Mouse (Mus musculus) hindbrain, embryonic 14.5 days (tissue): ENCODE measurements around the gene Ptpn14. TPM values are rescaled to one million over a fixed set of nuclear protein-coding genes. Genes with fewer than 3 reads are reported as not detected.

Source experiments
- ATAC-seq: fragments of 200-750 bp; cut with Nextera tagmentation; 2 replicates; pipeline ENCODE4 v1.8.0; 2017; ENCODE audit warnings: moderate number of reproducible peaks, mild to moderate bottlenecking, moderate TSS enrichment, moderate library complexity; ENCODE audit not compliant: low FRiP score
- DNase-seq: peaks from one replicate; pipeline ENCODE4 v3.0.0-alpha.2; 2015; ENCODE audit warnings: low spot score
- H3K27ac ChIP-seq: fragments of 300-500 bp; sonication (generic); 2 replicates; pipeline ENCODE4 v1.5.1; 2014; ENCODE audit warnings: mild to moderate bottlenecking, moderate library complexity
- H3K27me3 ChIP-seq: fragments of 300-500 bp; sonication (generic); 2 replicates; pipeline ENCODE4 v1.6.1; 2014; ENCODE audit warnings: mild to moderate bottlenecking, low read length, mixed read lengths; ENCODE audit not compliant: control insufficient read depth, insufficient read depth
- H3K36me3 ChIP-seq: fragments of 300-500 bp; sonication (generic); replicated peaks from 2 replicates; pipeline ENCODE4 v1.6.1; 2014; ENCODE audit not compliant: control insufficient read depth, insufficient read depth
- H3K4me1 ChIP-seq: fragments of 300-500 bp; sonication (generic); replicated peaks from 2 replicates; pipeline ENCODE4 v1.6.1; 2014; ENCODE audit warnings: antibody characterized with exemption, low read length, mixed read lengths; ENCODE audit not compliant: control insufficient read depth, insufficient read depth
- H3K4me2 ChIP-seq: fragments of 300-500 bp; sonication (generic); replicated peaks from 2 replicates; pipeline ENCODE4 v1.6.1; 2014; ENCODE audit warnings: mild to moderate bottlenecking, moderate library complexity
- H3K4me3 ChIP-seq: fragments of 300-500 bp; sonication (generic); replicated peaks from 2 replicates; pipeline ENCODE4 v1.5.1; 2014; ENCODE audit warnings: mild to moderate bottlenecking, low read length
- H3K9ac ChIP-seq: fragments of 300-500 bp; sonication (generic); 2 replicates; pipeline ENCODE4 v1.6.1; 2014
- H3K9me3 ChIP-seq: fragments of 300-500 bp; sonication (generic); 2 replicates; pipeline ENCODE4 v1.6.1; 2016; ENCODE audit warnings: low read length; ENCODE audit not compliant: control insufficient read depth
- WGBS: fragments of 180-500 bp; shearing (Covaris S2); extraction: QIAGEN DNeasy Blood & Tissue Kit; methylation state at CpG from one replicate; pipeline ENCODE4 v1.1.7; 2014; 5-methylcytosine and 5-hydroxymethylcytosine counted together
- polyA plus RNA-seq: library from polyadenylated mRNA; unstranded; fragments of >200 nt; fragmentation: Nextera tagmentation; extraction: Ambion mirVana; gene quantifications from 2 replicates; pipeline ENCODE4 v1.2.1, GENCODE M21; 2014

The Ptpn14 gene
- polyA plus RNA-seq, 1 experiment from 2014 or later, result 2.6 TPM

- no peak overlapping the region for H3K4me2 ChIP-seq
- DNase-seq, result no peak
- no peaks in the 10 kb centered on the region for H3K27me3 ChIP-seq
- WGBS, result 84% methylated on average over 17 of the region's 17 CpGs
- no peak for ATAC-seq
- no peak overlapping the region for H3K4me3 ChIP-seq
- no peak overlapping the region for H3K9ac ChIP-seq
- no peaks in the 10 kb centered on the region for H3K36me3 ChIP-seq
- no peak overlapping the region for H3K27ac ChIP-seq
- H3K4me1 ChIP-seq, result peaks cover 9% of the 10 kb centered on the region
- no peaks in the 10 kb centered on the region for H3K9me3 ChIP-seq
These were observed 132.3 kb downstream of the Ptpn14 start for GRCm38 (mm10) chr1:189860112-189860941.

DNA sequence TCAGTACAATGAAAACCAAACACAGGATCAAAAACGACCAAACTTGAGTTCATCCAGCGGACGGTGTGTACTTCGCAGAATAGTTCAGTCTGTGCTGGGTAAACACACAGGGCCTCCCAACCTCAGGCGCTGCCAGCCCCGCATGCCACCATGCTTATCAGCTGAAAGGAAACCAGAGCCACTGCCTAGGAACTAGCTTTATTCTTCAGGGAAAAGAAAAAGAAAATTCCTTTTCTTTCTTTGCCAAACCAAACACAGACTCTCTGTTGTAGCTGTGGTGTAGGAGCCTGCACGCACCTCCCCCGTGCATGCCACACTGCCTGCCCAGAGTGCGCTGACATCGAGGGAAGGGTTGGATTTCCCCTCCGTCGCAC lies 132.9 kb downstream of the Ptpn14 start:
- ATAC-seq, result no peak
- H3K27ac ChIP-seq, result no peak overlapping the region
- 73% methylated on average over 12 of the region's 12 CpGs for WGBS

GRCm38 (mm10) chr1:189863727-189864126 lies 135.7 kb downstream of the Ptpn14 start:
- ATAC-seq, result no peak
- Histone ChIP-seq H3K36me3 (no peaks in the 10 kb centered on the region), H3K9ac (no peak overlapping the region), H3K4me2 (no peak overlapping the region), H3K27ac (no peak overlapping the region), H3K9me3 (no peaks in the 10 kb centered on the region), H3K4me3 (no peak overlapping the region), H3K27me3 (no peaks in the 10 kb centered on the region), H3K4me1 (peaks cover 10% of the 10 kb centered on the region)
- 96% methylated on average over 3 of the region's 3 CpGs for WGBS
- no peak for DNase-seq

More for the DNA sequence above, 132.9 kb downstream of the Ptpn14 start:
- Histone ChIP-seq H3K4me1 (peaks cover 14% of the 10 kb centered on the region), H3K4me3 (no peak overlapping the region), H3K36me3 (no peaks in the 10 kb centered on the region), H3K9me3 (no peaks in the 10 kb centered on the region), H3K27me3 (no peaks in the 10 kb centered on the region), H3K9ac (no peak overlapping the region), H3K4me2 (no peak overlapping the region)
- DNase-seq, result no peak

GRCm38 (mm10) chr1:189864301-189864700 lies 136.2 kb downstream of the Ptpn14 start:
- ATAC-seq, result no peak
- H3K9me3 ChIP-seq, result no peaks in the 10 kb centered on the region
- H3K36me3 ChIP-seq, result no peaks in the 10 kb centered on the region
- no peak for DNase-seq
- no peak overlapping the region for H3K4me3 ChIP-seq
- H3K4me1 ChIP-seq, result peaks cover 10% of the 10 kb centered on the region
- H3K4me2 ChIP-seq, result no peak overlapping the region
- no peak overlapping the region; the same call in 1 of the 2 replicates for H3K27ac ChIP-seq
- H3K27me3 ChIP-seq, result no peaks in the 10 kb centered on the region
- no peak overlapping the region for H3K9ac ChIP-seq
- WGBS, result 66% methylated on average over 9 of the region's 9 CpGs

GRCm38 (mm10) chr1:189864846-189865560 lies 136.9 kb downstream of the Ptpn14 start:
- no peaks in the 10 kb centered on the region for H3K36me3 ChIP-seq
- peak; percentile 64; the same call in 1 of the 2 replicates for ATAC-seq
- no peak overlapping the region for H3K4me3 ChIP-seq
- WGBS, result 47% methylated on average over 15 of the region's 15 CpGs
- H3K27ac ChIP-seq, result no peak overlapping the region; the same call in 1 of the 2 replicates
- H3K9ac ChIP-seq, result no peak overlapping the region
- H3K27me3 ChIP-seq, result no peaks in the 10 kb centered on the region
- peaks cover 10% of the 10 kb centered on the region for H3K4me1 ChIP-seq
- H3K4me2 ChIP-seq, result no peak overlapping the region
- peak; percentile 51 for DNase-seq
- no peaks in the 10 kb centered on the region for H3K9me3 ChIP-seq

DNA sequence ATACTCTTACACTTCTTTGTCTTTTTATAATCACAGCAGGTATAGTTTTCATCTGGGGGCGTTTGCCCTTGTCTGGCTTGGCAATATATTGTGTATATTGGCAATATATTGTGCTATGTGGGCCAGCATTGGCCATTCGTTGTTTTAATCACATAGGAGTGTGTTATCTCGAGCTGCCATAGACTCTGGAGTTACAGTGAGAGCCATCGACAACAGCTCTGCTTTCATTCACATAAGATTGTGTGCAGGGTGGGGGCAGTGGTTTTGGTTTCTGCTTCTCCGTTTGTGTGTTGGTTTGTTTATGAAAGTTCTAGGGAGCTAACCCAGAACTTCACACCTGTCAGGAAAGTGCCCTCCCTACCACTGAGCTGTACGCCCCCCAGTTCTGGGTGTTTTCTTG lies 138.6 kb downstream of the Ptpn14 start:
- Histone ChIP-seq H3K9ac (no peak overlapping the region), H3K27ac (no peak overlapping the region)

GRCm38 (mm10) chr1:189867034-189867433 lies 139.0 kb downstream of the Ptpn14 start:
- no peak overlapping the region for H3K4me3 ChIP-seq
- H3K27me3 ChIP-seq, result no peaks in the 10 kb centered on the region
- no peak for ATAC-seq
- H3K4me1 ChIP-seq, result peaks cover 17% of the 10 kb centered on the region
- 82% methylated on average over 5 of the region's 5 CpGs for WGBS
- no peak overlapping the region for H3K4me2 ChIP-seq
- H3K27ac ChIP-seq, result no peak overlapping the region
- DNase-seq, result no peak
- no peaks in the 10 kb centered on the region for H3K36me3 ChIP-seq
- no peak overlapping the region for H3K9ac ChIP-seq
- H3K9me3 ChIP-seq, result no peaks in the 10 kb centered on the region

More for the DNA sequence above, 138.6 kb downstream of the Ptpn14 start:
- Histone ChIP-seq H3K9me3 (no peaks in the 10 kb centered on the region), H3K36me3 (no peaks in the 10 kb centered on the region), H3K4me3 (no peak overlapping the region), H3K4me1 (peaks cover 14% of the 10 kb centered on the region), H3K4me2 (no peak overlapping the region), H3K27me3 (no peaks in the 10 kb centered on the region)
- WGBS, result 89% methylated on average over 6 of the region's 6 CpGs
- no peak for DNase-seq
- no peak for ATAC-seq

DNA sequence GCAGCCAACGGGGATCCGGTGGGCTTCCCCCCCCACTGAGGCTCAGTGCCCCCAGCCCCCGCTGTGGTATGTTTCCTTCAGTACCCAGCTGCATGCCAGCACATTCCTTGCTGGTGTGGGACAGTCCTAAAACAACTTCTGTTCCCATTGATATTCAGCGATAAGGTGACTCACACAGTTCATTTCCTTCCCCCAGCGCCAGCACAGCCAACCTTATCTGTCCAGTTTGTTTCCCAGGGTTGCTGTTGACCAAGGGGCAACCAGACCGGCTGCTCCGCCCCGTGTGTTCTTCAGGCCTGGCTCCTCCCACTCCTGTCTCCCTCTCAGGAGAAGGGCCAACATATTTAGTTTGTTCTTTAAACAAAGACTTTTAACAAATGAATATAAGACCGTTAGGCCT lies 139.4 kb downstream of the Ptpn14 start:
- no peak for DNase-seq
- no peaks in the 10 kb centered on the region for H3K36me3 ChIP-seq
- H3K4me2 ChIP-seq, result no peak overlapping the region
- no peaks in the 10 kb centered on the region for H3K9me3 ChIP-seq
- 70% methylated on average over 9 of the region's 9 CpGs for WGBS
- ATAC-seq, result no peak
- H3K4me3 ChIP-seq, result no peak overlapping the region
- no peak overlapping the region for H3K27ac ChIP-seq
- peaks cover 17% of the 10 kb centered on the region for H3K4me1 ChIP-seq
- no peak overlapping the region for H3K9ac ChIP-seq
- no peaks in the 10 kb centered on the region for H3K27me3 ChIP-seq

GRCm38 (mm10) chr1:189868036-189868435 lies 140.0 kb downstream of the Ptpn14 start:
- H3K27me3 ChIP-seq, result no peaks in the 10 kb centered on the region
- H3K27ac ChIP-seq, result no peak overlapping the region
- 89% methylated on average over 10 of the region's 10 CpGs for WGBS
- peaks cover 17% of the 10 kb centered on the region for H3K4me1 ChIP-seq
- no peak for DNase-seq
- H3K4me2 ChIP-seq, result no peak overlapping the region
- no peaks in the 10 kb centered on the region for H3K36me3 ChIP-seq
- no peak for ATAC-seq
- H3K4me3 ChIP-seq, result no peak overlapping the region
- H3K9me3 ChIP-seq, result no peaks in the 10 kb centered on the region
- H3K9ac ChIP-seq, result no peak overlapping the region
